Mouse (Mus musculus) fibroblast of lung, adult 2 months (primary cell): Measurements from ENCODE around the gene Focad.
A peak's percentile ranks its signal among the peaks of the same experiment; 100 is the strongest.

Source experiments
- DNase-seq: peaks from one replicate; pipeline ENCODE4 v3.0.0-alpha.2; 2011; ENCODE audit warnings: low read depth

Gene Focad

DNA sequence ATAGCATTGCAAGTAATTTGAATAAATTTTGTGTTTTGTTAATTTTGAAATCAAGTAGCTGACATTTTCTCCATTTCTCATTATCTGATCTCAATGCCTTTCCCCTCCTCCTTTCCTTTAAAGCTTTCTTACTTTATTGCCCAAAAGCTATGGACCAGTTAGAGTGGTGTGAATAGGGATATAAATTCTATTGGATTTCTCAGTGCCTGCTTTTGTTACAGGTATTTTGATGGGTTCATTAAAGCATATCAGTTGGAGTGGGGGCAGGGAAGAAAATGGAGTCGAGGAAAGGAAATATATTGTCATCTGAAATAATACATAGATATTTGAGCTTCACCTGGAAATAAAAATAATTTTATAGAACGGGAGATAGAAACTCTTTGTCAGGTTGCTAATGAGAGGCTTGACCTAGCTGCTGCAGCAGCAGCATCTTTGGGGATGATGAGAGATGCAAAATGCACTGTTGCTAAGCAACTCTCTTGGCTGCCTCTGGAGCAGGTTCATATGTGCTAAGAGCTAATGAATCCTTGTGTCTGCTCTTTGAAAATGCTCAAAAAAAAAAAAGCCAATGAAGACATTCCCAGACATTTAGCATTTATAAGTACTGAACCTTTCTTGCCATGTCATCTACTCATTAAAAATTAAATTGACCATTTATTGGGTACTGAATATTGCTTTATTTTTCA, 116.9 kb downstream of the Focad start:
- no peak for DNase-seq

DNA sequence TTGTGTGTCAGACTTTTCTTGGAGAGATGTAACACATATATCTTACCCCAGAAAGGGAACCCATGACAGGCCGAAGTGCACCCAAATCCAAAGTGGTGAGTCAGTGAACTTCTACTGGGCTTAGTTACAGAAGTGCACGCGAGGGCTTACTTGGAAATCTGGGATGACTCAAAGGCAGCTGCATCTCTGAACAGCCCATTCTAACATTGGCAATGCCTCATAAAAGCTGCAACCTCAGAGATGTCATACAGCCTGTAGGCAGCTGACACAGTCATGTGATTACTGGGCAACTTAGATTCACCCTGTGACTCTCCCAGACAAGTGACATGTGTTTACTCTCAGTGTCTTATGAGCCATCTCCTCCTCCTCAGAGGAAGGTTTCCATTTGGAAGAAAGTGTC, 119.5 kb downstream of the Focad start:
- DNase-seq, result peak; percentile 29

DNA sequence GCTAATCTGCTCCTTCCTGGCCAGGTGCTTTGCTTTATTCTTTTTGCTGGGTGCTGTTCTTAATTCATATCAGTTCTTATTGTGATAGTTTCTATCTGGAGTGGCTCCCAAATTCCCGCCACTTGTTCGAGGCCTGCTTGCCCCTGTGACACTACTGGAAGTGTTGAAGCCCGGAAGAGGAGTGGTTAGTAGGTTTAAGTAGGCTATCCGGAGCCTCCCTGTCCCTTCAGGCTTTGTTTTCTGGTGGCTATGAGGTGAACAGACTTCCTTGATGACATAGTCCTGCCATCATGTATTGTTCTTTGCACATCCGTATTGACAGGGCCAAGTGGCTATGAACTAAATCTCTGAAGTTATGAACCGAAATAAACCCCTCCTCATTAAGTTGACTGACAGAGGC, 123.9 kb downstream of the Focad start:
- DNase-seq, result no peak

DNA sequence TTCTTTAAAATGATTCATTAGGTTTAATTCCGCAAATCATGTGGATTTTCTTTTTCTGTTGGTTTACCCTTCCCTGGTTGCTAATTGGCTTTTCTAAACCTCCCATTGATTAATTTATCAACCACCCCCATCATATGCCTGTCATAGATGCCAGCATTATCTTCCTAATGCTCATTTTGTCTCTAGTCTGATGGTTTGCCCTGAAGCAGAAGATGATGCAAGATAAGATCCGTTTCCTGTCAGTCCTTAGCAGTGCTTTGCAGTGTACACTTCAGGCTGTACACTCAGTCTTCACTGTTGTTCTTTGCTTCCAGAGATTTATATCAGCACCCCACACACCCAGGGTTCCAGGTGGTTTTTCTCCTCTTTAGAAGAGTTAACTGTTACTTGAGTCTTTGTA, 124.4 kb downstream of the Focad start:
- no peak for DNase-seq

DNA sequence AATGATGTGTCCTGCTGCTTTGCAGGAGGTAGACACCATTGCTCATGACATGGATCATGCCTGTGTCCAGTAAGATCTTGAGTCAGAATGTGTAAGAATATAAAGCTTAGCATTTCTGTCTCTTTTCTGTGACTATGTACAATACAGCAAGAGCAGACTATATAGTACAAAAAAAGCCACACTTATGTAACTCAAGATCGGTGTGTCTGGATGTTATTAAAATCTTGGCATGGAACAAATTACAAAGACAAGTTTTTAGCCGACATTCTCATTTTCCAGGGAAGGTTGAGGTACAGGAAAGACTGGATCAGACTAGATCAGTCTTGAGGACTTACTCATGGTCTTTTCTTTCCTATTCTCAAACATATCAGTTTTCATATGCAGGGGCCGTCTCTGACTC, 136.9 kb downstream of the Focad start:
- no peak for DNase-seq

DNA sequence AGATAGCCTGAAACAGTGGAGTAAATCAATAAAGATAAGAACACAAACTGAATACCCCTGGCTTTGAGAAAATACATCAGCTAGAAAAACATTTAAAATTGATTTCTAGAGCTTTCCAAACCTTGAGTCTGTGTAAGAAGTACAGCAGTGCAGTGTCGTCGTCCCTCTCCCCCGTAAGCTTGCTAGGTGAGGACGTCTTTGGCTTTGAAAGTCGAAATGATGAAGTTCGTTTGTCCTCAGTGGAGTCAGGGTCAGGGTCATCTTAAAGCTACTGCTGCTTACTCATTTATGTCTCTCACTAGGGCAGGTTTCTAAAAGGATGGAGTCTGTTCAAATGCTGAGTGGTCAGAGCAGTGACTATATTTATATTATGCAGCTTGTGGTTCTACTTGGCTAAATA, 141.5 kb downstream of the Focad start:
- DNase-seq, result no peak

DNA sequence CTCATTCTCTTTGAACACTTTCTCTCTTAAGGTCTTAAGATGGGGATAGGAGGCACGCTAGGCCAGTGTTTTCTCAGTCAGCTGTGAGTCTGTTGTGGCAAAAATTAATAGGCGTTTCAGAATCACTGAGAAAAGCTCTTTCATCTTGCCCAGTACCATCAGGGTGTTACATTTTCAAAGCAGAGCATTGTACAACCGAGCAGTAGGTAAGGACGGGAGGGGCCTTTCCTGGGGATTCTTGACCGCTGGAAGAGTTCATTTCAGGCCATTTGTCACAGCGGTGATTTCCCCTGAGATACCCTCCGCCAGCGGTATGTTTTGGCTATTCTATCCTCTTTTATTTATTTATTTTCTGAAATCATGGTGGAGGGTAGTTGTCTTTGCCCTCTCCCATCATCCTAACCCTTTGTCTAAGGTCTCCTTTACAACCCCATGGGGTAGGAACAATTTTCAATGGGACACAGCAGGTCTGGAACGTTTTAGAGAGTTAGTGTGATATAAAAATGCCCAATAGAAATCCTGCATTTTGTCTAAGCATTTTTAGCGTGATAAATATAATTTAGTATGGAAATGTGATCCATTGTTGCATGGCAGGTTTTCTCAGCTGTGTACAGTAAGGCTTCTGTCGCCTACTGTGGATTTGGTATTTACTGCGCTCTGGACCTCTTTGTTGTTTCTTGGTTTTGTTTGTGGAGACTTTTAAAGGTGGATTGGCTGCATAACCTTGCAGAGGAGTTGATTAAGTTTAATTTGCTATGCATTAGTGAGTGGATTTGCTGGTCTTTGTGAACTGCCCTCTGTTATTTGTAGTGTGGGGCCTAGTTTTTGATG, 142.7 kb downstream of the Focad start:
- DNase-seq, result no peak

DNA sequence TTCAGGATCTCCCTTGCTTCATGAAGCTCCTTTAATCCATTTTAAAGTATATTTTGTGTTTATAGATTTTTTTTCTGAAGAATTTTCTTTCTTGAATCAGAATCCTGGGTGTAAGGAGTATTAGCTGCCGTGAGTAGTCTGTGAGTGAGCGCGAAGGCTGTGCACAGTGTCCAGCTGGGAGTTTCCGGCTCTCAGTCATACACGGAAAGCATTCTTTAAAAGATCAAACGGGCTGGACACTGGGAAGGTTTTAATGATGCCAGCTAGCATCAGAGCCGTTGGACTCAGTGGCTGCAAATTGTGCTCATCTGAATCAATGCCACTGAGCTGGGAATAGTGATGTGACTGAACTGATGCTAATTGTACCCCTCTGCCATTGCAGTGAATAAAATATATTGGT, 143.9 kb downstream of the Focad start:
- no peak for DNase-seq

DNA sequence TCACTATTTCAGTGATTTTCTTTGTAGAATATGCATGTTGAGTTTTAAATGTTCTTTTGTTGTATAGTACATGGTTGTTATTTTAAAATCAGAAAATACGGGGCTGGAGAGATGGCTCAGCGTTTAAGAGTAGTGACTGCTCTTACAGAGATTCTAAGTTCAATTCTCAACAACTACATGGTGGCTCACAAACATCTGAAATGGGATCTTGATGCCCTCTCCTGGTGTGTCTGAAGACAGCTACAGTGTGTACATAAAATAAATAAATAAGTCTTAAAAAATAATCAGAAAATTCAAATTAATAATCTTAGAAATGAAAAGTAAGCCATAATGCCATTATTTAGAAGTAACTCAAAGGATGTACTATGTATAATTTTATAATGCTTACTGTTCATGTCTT, 149.4 kb downstream of the Focad start:
- DNase-seq, result no peak

DNA sequence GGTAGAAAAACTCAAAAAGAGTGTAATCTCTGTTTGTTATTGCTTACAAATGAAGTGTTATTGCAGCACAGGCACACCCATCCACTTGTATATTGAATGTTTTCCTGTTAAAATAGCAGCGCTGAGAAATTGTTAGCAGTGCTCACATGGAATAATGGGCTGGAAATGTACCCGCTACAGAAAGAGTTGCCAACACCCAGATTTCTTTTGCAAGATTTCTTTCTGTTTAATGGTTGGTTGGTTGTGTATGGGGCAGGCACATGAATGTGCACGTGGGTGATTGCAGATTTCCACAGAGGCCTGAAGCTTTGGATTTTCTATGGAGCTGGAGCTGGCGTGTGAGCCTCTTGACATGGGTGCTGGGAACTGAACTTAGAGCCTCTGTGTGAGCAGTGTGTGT, 151.1 kb downstream of the Focad start:
- no peak for DNase-seq

DNA sequence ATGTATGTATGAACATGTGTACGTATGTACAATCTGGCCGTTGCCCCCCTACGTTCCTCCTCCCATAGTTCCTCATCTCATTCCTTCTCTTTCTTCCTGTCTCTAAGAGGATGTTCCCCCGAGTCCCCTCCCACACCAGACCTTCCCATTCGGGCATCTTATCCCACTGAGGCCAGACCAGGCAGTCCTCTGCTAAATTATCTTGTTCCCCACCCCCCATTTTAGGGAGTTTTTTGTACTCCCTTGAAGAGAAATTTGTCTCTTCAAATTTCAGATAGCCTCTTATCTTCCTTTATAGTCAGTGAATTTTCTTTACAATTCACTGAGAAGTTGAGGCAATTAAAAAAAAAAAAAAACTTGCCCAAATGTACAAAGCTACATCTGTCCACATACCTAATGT, 166.9 kb downstream of the Focad start:
- DNase-seq, result no peak

DNA sequence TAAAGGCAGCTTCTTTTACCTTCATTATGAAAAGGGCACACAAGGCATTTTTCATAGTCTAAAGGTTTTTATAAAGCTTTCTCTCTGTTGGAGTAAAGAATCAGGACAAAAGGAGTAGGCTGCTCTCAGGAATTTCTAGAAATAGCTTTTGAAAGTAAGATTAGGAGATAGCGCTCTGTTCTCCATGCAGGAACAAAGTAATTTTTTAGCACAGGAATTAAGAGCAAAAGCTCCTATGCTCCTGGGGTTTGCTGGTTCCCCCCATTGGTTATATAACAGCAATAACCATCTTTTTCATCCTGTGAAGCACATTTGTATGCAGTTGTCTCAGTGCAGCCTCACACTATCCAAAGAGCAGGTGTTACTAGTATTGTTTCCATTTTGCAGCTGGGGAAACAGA, 170.1 kb downstream of the Focad start:
- DNase-seq, result no peak

DNA sequence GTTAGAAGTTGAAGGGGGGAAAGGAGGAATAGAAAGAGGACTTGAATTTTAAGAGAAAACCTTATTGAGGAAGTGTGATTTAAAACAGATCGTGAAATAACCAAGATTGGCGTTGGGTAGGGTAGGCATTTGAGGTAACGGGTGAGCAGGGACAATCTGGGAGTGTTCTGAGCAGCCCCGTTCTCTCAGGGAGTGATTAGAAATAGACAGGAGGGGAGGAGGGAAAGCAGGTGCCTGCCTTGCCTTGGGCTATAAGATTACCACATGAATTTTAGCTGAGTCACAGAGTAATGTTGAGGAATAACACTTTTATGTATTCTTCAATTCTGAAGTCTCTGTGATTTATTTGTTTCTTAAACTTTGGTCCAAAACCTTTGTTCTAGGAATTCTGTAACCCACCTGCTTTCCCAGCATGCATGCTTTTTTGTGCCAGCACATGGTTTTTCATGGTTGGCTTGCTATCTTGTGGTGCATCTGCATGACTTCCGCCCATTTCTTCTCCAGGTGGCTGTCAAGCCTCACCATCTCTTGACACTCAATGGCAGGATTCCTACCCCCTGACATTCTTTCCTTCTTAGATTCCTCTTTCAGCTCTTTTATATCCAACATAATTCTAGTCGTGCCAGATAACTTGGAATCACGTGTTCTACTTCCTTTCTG, 176.1 kb downstream of the Focad start:
- no peak for DNase-seq

DNA sequence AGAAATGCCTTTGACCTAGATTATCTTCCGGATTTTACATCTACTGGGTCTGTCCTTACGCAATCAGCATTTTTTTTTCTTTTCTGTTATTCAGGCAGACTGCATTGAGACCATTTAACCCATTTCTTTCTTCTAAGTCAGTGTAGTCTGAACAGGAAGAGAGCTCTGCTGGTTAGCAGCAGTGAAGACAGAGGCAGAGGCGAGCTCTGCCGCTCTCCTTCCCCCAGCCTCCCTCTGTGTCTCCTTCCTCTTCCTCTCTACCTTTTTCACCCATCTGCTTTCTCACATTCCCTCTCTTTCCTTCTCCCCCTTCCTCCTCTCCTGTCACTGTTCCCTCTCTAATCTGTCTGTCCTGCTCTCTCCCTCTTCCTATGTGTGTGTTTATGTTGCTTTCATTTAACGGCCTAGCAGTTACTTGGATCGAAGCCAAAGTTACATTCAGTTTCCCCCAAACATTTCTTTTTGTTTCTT, 181.2 kb downstream of the Focad start:
- no peak for DNase-seq

DNA sequence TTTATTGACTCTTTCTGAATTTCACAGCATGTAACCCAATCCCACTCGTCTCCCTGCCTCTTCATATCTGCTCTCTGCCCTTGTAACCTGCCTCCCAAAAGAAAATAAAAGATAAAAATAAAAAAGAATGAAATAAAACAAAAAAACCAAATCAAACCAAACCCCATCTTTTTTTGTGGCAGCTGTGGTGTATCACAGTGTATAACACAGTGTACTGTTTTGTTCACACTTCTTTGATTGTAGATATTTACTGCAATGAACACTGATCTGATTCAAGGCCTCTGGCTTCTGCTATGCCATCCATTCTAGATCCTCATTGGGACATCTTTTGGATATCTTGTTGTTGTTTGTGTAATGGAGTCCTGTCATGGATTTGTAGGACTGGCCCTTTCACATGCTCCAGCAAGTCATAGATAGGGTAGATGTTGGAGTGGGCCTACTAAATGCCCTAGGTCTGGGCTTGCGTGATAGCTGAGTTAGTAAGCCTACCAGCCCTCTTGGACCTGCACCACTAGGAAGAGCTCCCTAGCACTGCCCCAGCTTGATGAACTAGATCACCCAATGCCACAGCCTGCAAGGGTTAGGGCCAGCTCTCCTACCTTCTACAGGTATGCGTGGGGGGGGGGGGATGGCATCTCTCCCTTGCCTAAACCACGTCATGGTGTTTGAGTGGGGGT, 181.8 kb downstream of the Focad start:
- DNase-seq, result no peak

DNA sequence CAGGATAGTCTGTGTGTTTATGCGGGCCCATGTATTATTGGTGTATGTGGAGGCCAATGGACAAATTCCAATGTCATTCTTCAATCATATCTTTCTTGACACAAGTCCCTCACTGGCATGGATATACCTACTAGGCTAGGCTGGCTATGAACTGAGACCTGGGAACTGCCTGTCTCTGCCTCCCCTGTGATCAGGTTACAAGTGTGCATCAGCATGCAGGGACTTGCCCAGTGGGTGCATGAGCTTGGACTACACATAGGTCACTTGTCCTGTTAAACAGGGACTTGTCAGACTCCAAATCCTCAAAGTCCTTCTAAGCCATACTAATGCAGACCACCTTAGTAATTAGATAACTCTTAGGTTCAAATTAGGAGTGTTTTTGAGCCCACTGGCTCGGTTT, 184.1 kb downstream of the Focad start:
- no peak for DNase-seq

DNA sequence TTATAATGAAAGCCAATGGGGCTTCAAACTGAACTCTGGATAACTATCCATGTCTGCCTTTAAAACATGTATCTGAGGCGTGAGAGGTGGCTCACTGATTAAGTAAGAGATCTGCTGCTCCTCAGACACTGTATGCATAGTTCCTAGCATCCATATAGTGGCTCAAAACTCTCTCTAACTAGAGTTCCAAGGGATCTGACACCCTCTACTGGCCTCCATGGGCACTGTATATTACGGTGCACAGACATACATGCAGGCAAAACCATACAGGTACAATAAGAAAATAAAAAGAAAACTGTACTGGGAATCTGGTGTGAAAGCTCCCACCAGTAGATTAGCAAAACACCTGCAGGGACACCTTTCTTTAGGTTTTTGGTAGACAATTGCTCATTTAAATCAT, 186.1 kb downstream of the Focad start:
- DNase-seq, result no peak

DNA sequence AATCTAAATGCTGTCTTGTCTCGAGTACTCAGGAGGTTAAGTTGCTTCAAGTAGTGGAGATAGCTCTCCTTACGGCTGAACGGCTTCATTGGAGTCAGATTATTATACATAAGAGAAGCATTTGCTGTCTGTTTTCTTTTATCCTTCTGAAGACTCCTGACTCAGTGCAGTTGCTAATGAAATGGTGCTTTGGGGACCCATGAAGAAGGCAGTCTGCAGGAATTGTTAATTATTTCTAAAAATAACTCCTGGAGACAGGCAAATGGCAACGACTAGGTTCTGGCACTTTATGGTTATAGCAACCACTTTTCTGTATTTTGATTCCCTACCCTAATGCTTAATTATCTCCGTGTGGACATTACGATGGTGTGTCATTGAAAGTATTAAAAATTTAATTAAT, 201.1 kb downstream of the Focad start:
- DNase-seq, result no peak

DNA sequence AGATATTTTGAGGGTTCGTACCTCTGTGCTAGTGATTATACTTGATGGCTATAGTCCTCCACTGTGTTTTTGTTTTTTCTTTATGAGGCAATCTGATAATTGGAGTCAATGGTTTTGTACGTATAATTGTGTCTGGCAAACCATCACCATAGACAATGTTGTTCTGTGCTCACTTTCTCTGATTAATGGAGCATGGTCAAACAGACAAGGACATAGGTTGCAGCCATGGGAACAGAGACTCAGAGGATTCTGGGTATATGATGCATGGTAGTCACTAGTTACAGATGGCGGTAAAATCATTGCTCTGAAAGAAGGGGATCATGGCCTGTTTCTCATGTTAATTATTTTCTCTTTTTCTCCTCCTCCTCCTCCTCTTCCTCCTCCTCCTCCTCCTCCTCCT, 205.1 kb downstream of the Focad start:
- no peak for DNase-seq

DNA sequence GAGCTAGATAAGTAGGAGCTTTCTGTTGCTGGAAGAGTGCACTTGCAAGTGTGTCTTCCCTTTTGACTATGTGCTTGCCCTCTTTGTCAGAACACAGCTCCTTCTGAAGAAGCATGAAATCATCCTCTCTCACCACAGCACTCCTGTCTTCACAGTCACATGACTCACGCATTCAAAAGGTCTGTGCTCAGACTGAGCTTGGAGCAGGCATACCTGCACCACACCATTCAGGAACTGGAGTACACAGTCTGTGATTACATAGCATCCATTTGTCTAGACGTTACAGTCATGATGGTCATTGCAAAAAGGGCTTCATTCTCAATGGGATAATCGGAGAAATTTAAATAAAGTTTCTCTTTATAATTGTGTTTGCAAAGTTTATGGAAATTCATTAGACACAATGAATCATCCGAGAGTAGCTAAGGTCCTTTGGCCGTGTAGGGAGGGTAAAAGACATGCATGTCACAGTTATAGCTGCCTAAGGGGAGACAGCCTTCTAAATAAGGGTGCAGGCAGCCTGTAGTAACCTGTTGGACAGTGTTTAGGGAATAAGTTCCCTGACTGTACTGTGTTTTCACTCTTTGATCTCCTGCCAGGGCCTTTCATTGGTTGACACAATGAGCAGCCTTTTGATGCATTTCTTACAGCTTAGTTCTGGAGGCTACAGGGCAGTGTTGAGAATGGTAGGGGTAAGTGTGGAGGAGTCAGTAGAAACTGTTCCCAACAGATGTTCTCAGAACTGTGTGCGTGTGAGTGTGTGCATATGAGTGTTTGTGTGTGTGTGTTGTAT, 206.6 kb downstream of the Focad start:
- no peak for DNase-seq

DNA sequence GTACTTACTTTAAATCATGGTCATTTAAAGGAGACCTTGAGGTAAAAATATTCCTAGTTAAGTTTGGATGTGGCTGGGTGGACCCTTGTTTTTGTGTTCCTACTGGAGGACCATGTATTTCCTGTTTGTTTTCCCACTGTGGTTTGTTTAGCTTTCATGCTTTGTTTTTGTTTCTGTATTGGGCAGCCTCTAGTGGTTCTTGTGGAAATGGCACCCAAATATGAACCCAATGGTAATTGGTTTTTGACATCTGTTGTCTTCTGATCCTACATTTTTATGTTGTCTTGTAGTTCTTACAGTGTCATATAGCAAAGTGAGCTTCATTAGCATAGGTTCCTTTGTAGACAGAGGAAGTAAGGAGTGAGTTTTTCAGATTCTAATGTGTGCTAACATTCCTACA, 207.9 kb downstream of the Focad start:
- no peak for DNase-seq

DNA sequence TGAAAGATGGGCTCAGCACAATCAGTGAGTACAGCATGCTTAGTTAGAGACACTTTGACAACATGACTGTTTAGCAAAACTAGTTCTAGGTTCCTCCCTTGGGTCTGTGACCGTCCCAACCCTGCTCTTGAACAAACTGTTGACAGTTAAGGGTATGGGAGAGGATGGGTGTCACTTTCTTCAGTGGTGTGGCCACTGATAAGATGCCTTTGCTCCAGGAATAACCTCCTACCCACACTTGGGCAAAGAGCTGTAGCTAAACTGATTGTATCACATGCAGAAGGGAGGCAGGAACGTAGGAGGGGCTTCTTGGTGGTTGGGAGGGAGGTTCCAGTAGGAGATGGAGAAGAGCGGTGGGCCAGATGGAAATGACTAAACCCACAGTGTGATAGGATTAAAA, 213.3 kb downstream of the Focad start:
- no peak for DNase-seq
